Mouse (Mus musculus) lung, embryonic 14.5 days (tissue): ENCODE measurements around the gene Zar1l. TPM values are rescaled to one million over a fixed set of nuclear protein-coding genes. Genes with fewer than 3 reads are reported as not detected.
A peak's percentile ranks its signal among the peaks of the same experiment; 100 is the strongest.
"Not testable (repeated sequence)": the region's sequence is repeated elsewhere in the genome, so short reads cannot be mapped to it uniquely, and the experiment has no call there.

Source experiments
- ATAC-seq: fragments of 200-750 bp; cut with Nextera tagmentation; 2 replicates; pipeline ENCODE4 v1.8.0; 2017; ENCODE audit warnings: mild to moderate bottlenecking, moderate TSS enrichment, moderate library complexity; ENCODE audit not compliant: insufficient read depth
- DNase-seq: peaks from one replicate; pipeline ENCODE4 v3.0.0-alpha.2; 2015
- H3K27ac ChIP-seq: fragments of 300-500 bp; sonication (generic); 2 replicates; pipeline ENCODE4 v1.5.1; 2014; ENCODE audit warnings: low read depth, mild to moderate bottlenecking, moderate library complexity
- H3K27me3 ChIP-seq: fragments of 300-500 bp; sonication (generic); 2 replicates; pipeline ENCODE4 v1.6.1; 2014; ENCODE audit warnings: low read length, control low read depth; ENCODE audit not compliant: insufficient read depth
- H3K36me3 ChIP-seq: fragments of 300-500 bp; sonication (generic); 2 replicates; pipeline ENCODE4 v1.6.1; 2014; ENCODE audit warnings: control low read depth; ENCODE audit not compliant: insufficient read depth
- H3K4me1 ChIP-seq: fragments of 300-500 bp; sonication (generic); 2 replicates; pipeline ENCODE4 v1.6.1; 2014; ENCODE audit warnings: antibody characterized with exemption, control low read depth; ENCODE audit not compliant: insufficient read depth
- H3K4me2 ChIP-seq: fragments of 300-500 bp; sonication (generic); 2 replicates; pipeline ENCODE4 v1.6.1; 2014; ENCODE audit warnings: mild to moderate bottlenecking
- H3K4me3 ChIP-seq: fragments of 300-500 bp; sonication (generic); 2 replicates; pipeline ENCODE4 v1.5.1; 2014; ENCODE audit warnings: low read depth, low read length
- H3K9ac ChIP-seq: fragments of 300-500 bp; sonication (generic); 2 replicates; pipeline ENCODE4 v1.6.1; 2014
- H3K9me3 ChIP-seq: fragments of 300-500 bp; sonication (generic); 2 replicates; pipeline ENCODE4 v1.6.1; 2016; ENCODE audit warnings: low read depth, low read length, control low read depth
- CTCF ChIP-seq: IDR thresholded peaks from 2 replicates; pipeline ENCODE4 v1.5.1; 2016; ENCODE audit warnings: antibody characterized with exemption, low read depth
- WGBS: fragments of 180-500 bp; shearing (Covaris S2); extraction: QIAGEN DNeasy Blood & Tissue Kit; methylation state at CpG from one replicate; pipeline ENCODE4 v1.1.7; 2014; 5-methylcytosine and 5-hydroxymethylcytosine counted together
- polyA plus RNA-seq: library from polyadenylated mRNA; unstranded; fragments of >200 nt; fragmentation: Nextera tagmentation; extraction: Ambion mirVana; gene quantifications from 2 replicates; pipeline ENCODE4 v1.2.1, GENCODE M21; 2014

Zar1l gene
- polyA plus RNA-seq, 1 experiment from 2014 or later, result not detected

GRCm38 (mm10) chr5:150514027-150514426, 3.9 kb downstream of the Zar1l start:
- no peak overlapping the region for H3K9ac ChIP-seq
- 83% methylated on average over 1 of the region's 1 CpGs for WGBS
- no peak overlapping the region for H3K4me3 ChIP-seq
- no peaks in the 10 kb centered on the region for H3K9me3 ChIP-seq
- H3K4me1 ChIP-seq, result no peaks in the 10 kb centered on the region
- TF ChIP-seq CTCF, result no peak
- no peak overlapping the region for H3K4me2 ChIP-seq
- ATAC-seq (no peak), DNase-seq (no peak)
- no peak overlapping the region for H3K27ac ChIP-seq
- no peaks in the 10 kb centered on the region for H3K36me3 ChIP-seq
- H3K27me3 ChIP-seq, result no peaks in the 10 kb centered on the region

- Histone ChIP-seq H3K36me3 (no peaks in the 10 kb centered on the region), H3K27me3 (no peaks in the 10 kb centered on the region), H3K4me1 (no peaks in the 10 kb centered on the region), H3K4me3 (no peak overlapping the region), H3K9me3 (no peaks in the 10 kb centered on the region), H3K27ac (no peak overlapping the region), H3K4me2 (no peak overlapping the region), H3K9ac (no peak overlapping the region)
- WGBS, result 79% methylated on average over 4 of the region's 4 CpGs
- ATAC-seq (no peak), DNase-seq (no peak)
- TF ChIP-seq CTCF, result no peak
These were observed 4.7 kb downstream of the Zar1l start for GRCm38 (mm10) chr5:150513264-150513663.

GRCm38 (mm10) chr5:150510451-150511225, 7.3 kb downstream of the Zar1l start:
- Histone ChIP-seq H3K9me3 (no peaks in the 10 kb centered on the region), H3K27me3 (no peaks in the 10 kb centered on the region), H3K27ac (no peak overlapping the region), H3K4me1 (no peaks in the 10 kb centered on the region), H3K36me3 (no peaks in the 10 kb centered on the region), H3K4me3 (no peak overlapping the region), H3K9ac (no peak overlapping the region), H3K4me2 (no peak overlapping the region)
- DNase-seq, result no peak
- WGBS, result 83% methylated on average over 6 of the region's 6 CpGs
- no peak for TF ChIP-seq CTCF
- no peak for ATAC-seq

- no peaks in the 10 kb centered on the region for H3K36me3 ChIP-seq
- no peak for ATAC-seq
These were observed 22.2 kb downstream of the Zar1l start for GRCm38 (mm10) chr5:150495792-150496191.

GRCm38 (mm10) chr5:150491573-150492173, 26.3 kb downstream of the Zar1l start:
- H3K9me3 ChIP-seq, DNase-seq, H3K36me3 ChIP-seq, H3K4me1 ChIP-seq, H3K4me3 ChIP-seq, ATAC-seq, H3K27ac ChIP-seq, H3K9ac ChIP-seq, H3K4me2 ChIP-seq, H3K27me3 ChIP-seq: not testable (repeated sequence)
- 87% methylated on average over 4 of the region's 4 CpGs for WGBS

More at GRCm38 (mm10) chr5:150495792-150496191, 22.2 kb downstream of the Zar1l start:
- Histone ChIP-seq H3K27ac (no peak overlapping the region), H3K9me3 (no peaks in the 10 kb centered on the region), H3K4me2 (no peak overlapping the region), H3K4me3 (no peak overlapping the region), H3K4me1 (no peaks in the 10 kb centered on the region), H3K9ac (no peak overlapping the region), H3K27me3 (no peaks in the 10 kb centered on the region)
- WGBS, result 45% methylated on average over 6 of the region's 6 CpGs
- TF ChIP-seq CTCF, result peak; percentile 72
- peak; percentile 67 for DNase-seq

GRCm38 (mm10) chr5:150490821-150491220, 27.1 kb downstream of the Zar1l start:
- Histone ChIP-seq H3K9me3 (no peaks in the 10 kb centered on the region), H3K4me3 (no peak overlapping the region), H3K27me3 (no peaks in the 10 kb centered on the region), H3K9ac (no peak overlapping the region), H3K27ac (no peak overlapping the region), H3K36me3 (no peaks in the 10 kb centered on the region), H3K4me1 (no peaks in the 10 kb centered on the region), H3K4me2 (0 out of 2 replicates have a peak overlapping the region, but pooled peaks have one; percentile 12)
- WGBS, result 40% methylated on average over 8 of the region's 8 CpGs
- no peak for TF ChIP-seq CTCF
- peak; percentile 69 for DNase-seq
- ATAC-seq, result peak; percentile 92

DNA sequence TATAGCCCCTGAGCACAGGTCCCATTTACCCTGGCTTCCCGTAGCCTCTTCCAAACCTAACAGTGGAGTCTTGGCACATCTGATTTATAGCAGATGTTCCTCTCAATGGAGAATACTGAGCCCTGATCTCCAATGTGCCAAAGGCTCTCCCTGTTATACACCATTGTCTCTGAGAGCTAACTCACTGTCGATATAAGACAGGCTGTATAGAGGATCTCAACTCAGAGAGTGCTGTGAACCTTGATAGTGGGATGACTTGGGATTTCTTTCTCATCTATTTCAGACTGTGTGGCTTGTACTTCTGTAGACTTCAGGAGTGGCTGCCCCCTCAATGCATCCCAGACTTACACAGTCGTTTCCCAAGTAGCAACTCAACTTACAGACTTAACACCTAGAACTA, 27.7 kb downstream of the Zar1l start:
- ATAC-seq (peak; percentile 32), DNase-seq (no peak)
- 75% methylated on average over 3 of the region's 3 CpGs for WGBS
- H3K4me1 ChIP-seq, result no peaks in the 10 kb centered on the region
- no peaks in the 10 kb centered on the region for H3K9me3 ChIP-seq
- no peak overlapping the region for H3K4me2 ChIP-seq
- no peak overlapping the region for H3K27ac ChIP-seq
- H3K36me3 ChIP-seq, result no peaks in the 10 kb centered on the region
- H3K27me3 ChIP-seq, result no peaks in the 10 kb centered on the region
- H3K4me3 ChIP-seq, result no peak overlapping the region
- TF ChIP-seq CTCF, result no peak
- H3K9ac ChIP-seq, result no peak overlapping the region
